Mouse (Mus musculus): ENCODE measurements at regions not wholly inside any gene's neighbourhood (a gene's known extent, or its start where the extent isn't known, plus 50 kb on each side); places are given as distances from the start of the nearest gene placed in this dataset.

DNA sequence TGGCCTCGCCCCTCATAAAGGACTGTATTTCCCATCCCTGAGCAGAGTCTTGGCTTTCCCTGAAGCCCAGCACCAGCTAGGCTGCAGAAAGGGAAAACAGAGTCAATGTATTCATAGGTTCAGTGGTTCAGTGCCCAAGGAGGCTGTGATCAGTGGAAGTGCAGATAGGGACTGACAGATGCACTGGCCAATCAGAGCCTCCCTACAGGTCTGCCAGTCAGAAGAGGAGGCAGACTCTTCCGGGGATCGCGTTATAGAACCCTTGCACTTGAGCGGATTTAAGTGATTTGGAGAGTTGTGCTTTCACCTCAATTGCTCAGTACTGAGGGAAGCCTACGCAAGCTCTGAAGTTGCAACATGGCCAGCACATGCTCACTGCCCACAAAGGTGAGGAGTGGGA, 153.9 kb downstream of the BC005561 start:
- Histone ChIP-seq H3K4me3 (replicated peaks; ENCODE audit: low read length) (peak overlapping the region; percentile 58), H3K27me3 (ENCODE audit: insufficient read depth, low read length) (no peaks in the 10 kb centered on the region), H3K36me3 (ENCODE audit: insufficient read depth, low read length) (no peaks in the 10 kb centered on the region), H3K4me1 (replicated peaks; ENCODE audit: low read depth, low read length) (peaks cover 3% of the 10 kb centered on the region; the same call in 1 of the 2 replicates), H3K9me3 (ENCODE audit: low read length) (no peaks in the 10 kb centered on the region)
- no peak for TF ChIP-seq CTCF (conservative IDR thresholded peaks at IDR 0.05; ENCODE audit: low read length)
- TF ChIP-seq POU5F1 (IDR thresholded peaks at IDR 0.05; ENCODE audit: borderline replicate concordance, low read length), result no peak
